9 mouse cellular contexts compared by ENCODE assay signal in genomic region chr6:39871381-39872305, GRCm38 (mm10). TPM values are rescaled to one million over a fixed set of nuclear protein-coding genes. Genes with fewer than 3 reads are reported as not detected.
A peak's percentile ranks its signal among the peaks of the same experiment; 100 is the strongest.
DNase-seq lines count a peak whose midpoint lies in the region; ATAC-seq and TF ChIP-seq lines count a peak whose summit lies in the region.
"Had no signal": no experiment of that assay in that cellular context is flagged by ENCODE, and none has a peak within 500 bp of the region (broad histone marks: within the 10 kb centered on the region; RNA-seq: fewer than 3 reads in every experiment).

No protein-coding gene starts in this region.

- peaks cover 3% of the 10 kb centered on the region for H3K4me1 ChIP-seq in embryonic facial prominence, embryonic 11.5 days (ENCODE audit: control insufficient read depth, insufficient read depth, low read length)
- H3K4me1 ChIP-seq in intestine, postnatal 0 days (replicated peaks; ENCODE audit: control insufficient read depth, insufficient read depth, low read length), result no peaks in the 10 kb centered on the region
- peaks cover 42% of the 10 kb centered on the region for H3K4me1 ChIP-seq in midbrain, embryonic 10.5 days

- intact Hi-C loops in left cerebral cortex, postnatal 14 days (cut with DNase I), result loop anchor here (2.0 to 5.0 kb wide), 4 partner anchors 181 to 521 kb away; no protein-coding TSS in a partner anchor

- peak; percentile 23 for TF ChIP-seq CTCF in intestine, postnatal 0 days (IDR thresholded peaks at IDR 0.05; ENCODE audit: low read depth)

- no peak overlapping the region for H3K27ac ChIP-seq in embryonic facial prominence, embryonic 11.5 days (replicated peaks; ENCODE audit: low read depth, low read length)
- no peak overlapping the region for H3K27ac ChIP-seq in intestine, postnatal 0 days (ENCODE audit: low read depth, low read length)
- H3K27ac ChIP-seq in midbrain, embryonic 10.5 days (replicated peaks), result peak overlapping the region; percentile 86
- H3K27ac ChIP-seq: macrophage had no signal

- peak overlapping the region; percentile 35 for H3K9ac ChIP-seq in embryonic facial prominence, embryonic 11.5 days (replicated peaks; ENCODE audit: low read length)
- H3K9ac ChIP-seq in intestine, postnatal 0 days (ENCODE audit: low read depth, low read length), result peak overlapping the region; percentile 22

- H3K9me3 ChIP-seq in embryonic facial prominence, embryonic 11.5 days (replicated peaks; ENCODE audit: control insufficient read depth, low read length), result no peaks in the 10 kb centered on the region
- H3K9me3 ChIP-seq in intestine, postnatal 0 days (ENCODE audit: control insufficient read depth), result no peaks in the 10 kb centered on the region
- H3K9me3 ChIP-seq in midbrain, embryonic 10.5 days (replicated peaks), result no peaks in the 10 kb centered on the region

- no peaks in the 10 kb centered on the region for H3K36me3 ChIP-seq in embryonic facial prominence, embryonic 11.5 days (replicated peaks; ENCODE audit: control insufficient read depth, insufficient read depth, low read depth, low read length)
- no peaks in the 10 kb centered on the region for H3K36me3 ChIP-seq in intestine, postnatal 0 days (ENCODE audit: control insufficient read depth, insufficient read depth)
- no peaks in the 10 kb centered on the region for H3K36me3 ChIP-seq in midbrain, embryonic 10.5 days

- H3K4me3 ChIP-seq in embryonic facial prominence, embryonic 11.5 days (ENCODE audit: low read depth, low read length), result peak overlapping the region; percentile 54
- H3K4me3 ChIP-seq in intestine, postnatal 0 days (ENCODE audit: low read depth, low read length), result peak overlapping the region; percentile 51
- H3K4me3 ChIP-seq in midbrain, embryonic 10.5 days, result peak overlapping the region; percentile 83

- H3K4me2 ChIP-seq in embryonic facial prominence, embryonic 11.5 days (ENCODE audit: low read depth, low read length), result peak overlapping the region; percentile 97
- H3K4me2 ChIP-seq in intestine, postnatal 0 days (replicated peaks; ENCODE audit: low read depth), result peak overlapping the region; percentile 87

- under 1% methylated on average over 70 of the region's 71 CpGs for WGBS in embryonic facial prominence, embryonic 11.5 days
- under 1% methylated on average over 71 of the region's 71 CpGs for WGBS in intestine, postnatal 0 days
- 0% methylated on average over 71 of the region's 71 CpGs for WGBS in midbrain, embryonic 10.5 days

- ATAC-seq in embryonic facial prominence, embryonic 11.5 days (replicated peaks; ENCODE audit: insufficient number of reproducible peaks, low FRiP score, low TSS enrichment, low read depth), result peak; percentile 78
- ATAC-seq in intestine, postnatal 0 days, result peak; percentile 54; the same call in 1 of the 2 replicates

- peak; percentile 98 for DNase-seq in brain, adult 2 months (ENCODE audit: low read depth, low spot score)
- peak; percentile 70 for DNase-seq in embryonic facial prominence, embryonic 11.5 days (ENCODE audit: low spot score)
- DNase-seq in heart, adult 11 months, result peak; percentile 95
- peak; percentile 90 to 93 for DNase-seq in left cerebral cortex, postnatal 14 days (ENCODE audit: low spot score in 2 of 2)
- DNase-seq in midbrain, embryonic 10.5 days (ENCODE audit: low spot score), result peak; percentile 65
- peak; percentile 46 for DNase-seq in skeletal muscle tissue, adult 2 months (ENCODE audit: low read depth, low spot score)
- DNase-seq in natural killer cell, adult 2 months (ENCODE audit: low spot score in 2 of 2), result no peak

- peaks cover 35% of the 10 kb centered on the region for H3K27me3 ChIP-seq in embryonic facial prominence, embryonic 11.5 days (ENCODE audit: control insufficient read depth, insufficient read depth, low read length)
- peaks cover 47% of the 10 kb centered on the region for H3K27me3 ChIP-seq in intestine, postnatal 0 days (replicated peaks; ENCODE audit: control insufficient read depth, insufficient read depth, low read length)
- H3K27me3 ChIP-seq in midbrain, embryonic 10.5 days (ENCODE audit: low read depth, poor library complexity, severe bottlenecking), result peaks cover 66% of the 10 kb centered on the region

RNA-seq across cellular contexts. Expression of gene Tmem178b, which starts 1.4 kb away (rescaled TPM):
- 1.7 and 2.8 TPM in 2 replicates for polyA plus RNA-seq in embryonic facial prominence, embryonic 11.5 days (2014; fragmentation: Nextera tagmentation; extraction: Ambion mirVana)
- polyA plus RNA-seq in intestine, postnatal 0 days (2015; fragmentation: Nextera tagmentation; extraction: Ambion mirVana), result 0.60 and 0.82 TPM in 2 replicates
- 100 to 1,000 TPM; 392 to 420 TPM for total RNA-seq in left cerebral cortex, postnatal 14 days (2021)
- 1.8 and 4.1 TPM in 2 replicates for polyA plus RNA-seq in midbrain, embryonic 10.5 days (2016; fragmentation: Nextera tagmentation; extraction: Ambion mirVana)
- polyA plus RNA-seq: macrophage had no signal

Comparison
In these comparisons a context has a peak if more than half of its experiments do, and no peak if none do; other contexts are left out.
1. DNase-seq: peak in brain, adult 2 months (single experiment), embryonic facial prominence, embryonic 11.5 days (single experiment), heart, adult 11 months (single experiment), left cerebral cortex, postnatal 14 days (2 of 2), midbrain, embryonic 10.5 days (single experiment) and skeletal muscle tissue, adult 2 months (single experiment); none in natural killer cell, adult 2 months (0 of 2).
2. Peak in every context shown above with its lines, with median percentiles within 50 percentile points of each other: H3K4me3 ChIP-seq.